Mouse (Mus musculus) adrenal gland, adult 8-10 months (tissue): Measurements from ENCODE around the gene Slc22a8. TPM values are rescaled to one million over a fixed set of nuclear protein-coding genes. Genes with fewer than 3 reads are reported as not detected.

Source experiments
- DNase-seq: peaks from one replicate; pipeline ENCODE4 v3.0.0; 2022
- total RNA-seq, 4 experiments: library from RNA; stranded (reverse); gene quantifications; 2 replicates each; pipeline ENCODE4 v1.2.4; 2022

Slc22a8 gene
- total RNA-seq, 4 experiments from 2014 or later = 0.07 to 0.40 (median 0.15) TPM; not detected in 1

- DNase-seq = no peak
Measured at GRCm38 (mm10) chr19:8599229-8599628, 8.2 kb downstream of the Slc22a8 start.

DNA sequence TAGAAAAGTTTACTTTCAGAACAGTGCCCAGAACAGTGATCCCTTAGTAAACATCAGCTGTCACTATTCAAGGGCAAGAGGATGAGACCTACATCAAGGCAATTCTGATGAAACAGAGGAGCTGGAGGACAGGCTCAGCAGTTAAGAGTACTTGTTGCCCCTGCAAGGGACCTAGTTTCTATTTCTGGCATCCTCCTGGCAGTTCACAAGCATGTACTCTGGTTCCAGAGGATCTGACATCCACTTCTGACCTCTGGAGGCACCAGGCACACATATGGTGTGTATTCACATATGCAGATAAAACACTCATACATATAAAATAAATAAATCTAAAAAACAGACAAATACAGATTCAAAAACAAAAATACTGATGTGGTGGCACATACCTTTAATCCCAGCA lies 10.9 kb downstream of the Slc22a8 start:
- DNase-seq = no peak

DNA sequence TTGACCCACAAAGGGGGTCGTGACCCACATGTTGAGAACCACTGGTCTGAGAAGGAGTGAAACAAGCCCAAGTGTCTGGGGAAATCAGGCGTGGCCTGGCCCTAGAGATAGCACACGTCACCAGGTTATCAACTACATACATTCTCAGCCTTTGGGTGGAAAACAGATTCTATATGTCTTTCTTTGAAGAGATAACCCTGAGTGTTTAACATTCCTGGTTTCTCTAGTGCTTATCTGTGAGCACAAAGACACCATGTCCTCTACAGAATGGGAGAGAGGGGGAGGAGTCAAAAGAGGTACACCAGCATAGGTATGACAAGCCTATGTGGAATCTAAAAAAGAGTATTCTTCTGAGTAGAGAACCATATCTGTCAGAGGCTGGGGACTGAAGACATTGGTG lies 11.9 kb downstream of the Slc22a8 start:
- no peak for DNase-seq

DNA sequence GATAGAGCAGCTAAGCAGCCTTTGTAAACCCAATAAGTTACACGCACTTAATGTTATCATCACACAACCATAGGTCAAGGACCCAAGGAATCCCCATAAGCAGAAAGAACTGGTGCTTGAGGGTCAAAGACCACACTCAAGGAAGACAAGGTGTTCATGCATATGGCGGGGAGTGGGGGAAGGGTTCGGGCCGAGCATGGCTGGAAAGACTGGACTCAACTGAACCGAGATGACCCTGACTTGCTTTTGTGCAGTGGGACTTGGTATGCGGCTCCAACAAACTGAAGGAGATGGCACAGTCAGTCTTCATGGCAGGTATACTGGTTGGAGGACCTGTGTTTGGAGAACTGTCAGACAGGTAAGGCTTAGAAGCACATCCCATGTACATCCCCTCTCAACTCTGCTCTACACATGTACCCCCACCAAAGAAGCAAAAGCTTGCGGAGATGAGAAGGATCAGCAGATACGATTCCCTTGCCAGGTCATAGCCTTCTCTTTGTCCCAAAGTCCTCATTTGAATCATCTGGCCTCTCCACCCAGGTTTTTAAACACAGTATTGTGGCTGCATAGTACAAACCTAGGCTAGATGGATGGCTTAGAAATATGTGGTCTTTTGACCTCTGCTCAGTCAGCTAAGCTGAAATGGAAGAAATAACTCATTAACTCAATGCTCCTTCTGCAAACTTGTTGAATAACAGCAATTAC lies 13.6 kb downstream of the Slc22a8 start:
- DNase-seq = no peak

DNA sequence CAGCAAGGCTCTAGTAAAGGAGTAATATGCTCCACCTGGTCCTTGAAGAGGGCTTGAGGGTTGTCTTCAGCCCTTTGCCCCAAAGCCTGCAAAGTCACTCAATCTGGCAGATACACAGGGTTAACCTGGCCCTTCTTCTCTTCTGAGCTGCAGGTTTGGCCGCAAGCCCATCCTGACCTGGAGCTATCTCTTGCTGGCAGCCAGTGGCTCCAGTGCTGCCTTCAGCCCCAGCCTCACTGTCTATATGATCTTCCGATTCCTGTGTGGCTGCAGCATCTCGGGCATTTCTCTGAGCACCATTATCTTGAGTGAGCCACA lies 14.1 kb downstream of the Slc22a8 start:
- no peak for DNase-seq

- no peak for DNase-seq
Measured at GRCm38 (mm10) chr19:8611358-8612123, 20.5 kb downstream of the Slc22a8 start.

- no peak for DNase-seq
Measured at GRCm38 (mm10) chr19:8613111-8613510, 22.1 kb downstream of the Slc22a8 start.

DNA sequence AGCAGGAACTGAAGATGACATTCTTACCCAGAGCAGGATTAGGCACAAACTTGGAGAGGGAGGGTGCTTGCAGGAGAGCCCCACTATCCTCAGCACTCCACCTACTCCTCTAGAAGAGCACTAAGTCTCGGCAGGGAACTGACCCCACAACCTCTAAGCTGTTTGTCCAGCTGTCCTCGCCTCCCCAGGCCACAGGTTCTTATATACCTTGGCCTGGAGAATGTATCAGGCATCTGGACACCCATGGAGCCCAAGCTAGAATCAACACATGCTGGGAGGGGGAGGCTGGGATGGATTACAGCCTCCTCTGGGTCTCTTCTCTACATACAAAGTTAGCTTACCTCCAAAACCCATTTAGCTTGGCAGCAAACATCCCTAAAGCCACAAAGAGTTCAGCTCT lies 23.3 kb downstream of the Slc22a8 start:
- no peak for DNase-seq

DNA sequence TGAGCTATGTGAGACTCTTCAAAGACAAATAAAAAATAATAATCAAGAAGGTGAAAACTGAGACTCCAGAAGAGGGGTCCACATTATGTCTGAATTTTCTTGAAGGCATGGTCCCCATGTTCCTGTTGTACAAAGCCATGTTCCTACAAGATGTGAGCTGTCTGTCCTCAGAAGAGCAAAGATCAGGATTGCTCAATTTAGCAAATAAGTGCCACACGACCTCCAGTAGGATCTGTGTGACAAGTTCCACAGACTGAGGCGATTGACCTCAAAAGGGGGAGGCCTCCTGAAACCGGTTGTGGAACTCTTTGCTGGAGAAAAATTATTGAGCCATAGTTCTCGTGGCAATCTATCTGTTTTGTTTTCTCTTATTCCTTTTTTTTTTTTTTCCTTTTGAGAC lies 25.3 kb downstream of the Slc22a8 start:
- DNase-seq = no peak

DNA sequence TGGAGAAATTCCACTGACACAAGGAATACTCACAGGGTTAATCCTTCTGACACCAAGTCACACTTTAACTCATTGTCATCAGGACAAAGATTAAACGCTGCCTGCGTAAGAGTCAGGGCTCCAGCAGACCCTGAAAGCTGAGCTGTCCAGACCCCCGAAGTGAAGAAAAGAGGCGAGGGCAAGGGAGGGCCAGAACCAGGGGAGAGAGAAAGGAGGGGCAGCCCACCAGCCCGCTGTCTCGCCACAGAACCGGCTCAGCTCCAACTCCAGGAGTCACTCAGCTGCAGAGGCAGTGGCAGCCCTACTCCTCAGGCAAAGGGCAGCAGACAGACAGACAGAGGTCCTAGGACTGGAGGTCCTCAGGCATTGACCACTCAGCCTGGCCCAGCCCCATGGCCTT lies 26.9 kb downstream of the Slc22a8 start, which contains the start of gene Slc22a6:
Slc22a6 (plus strand) TSS at position 136 of the 400 bp plus-strand sequence.
- no peak for DNase-seq

DNA sequence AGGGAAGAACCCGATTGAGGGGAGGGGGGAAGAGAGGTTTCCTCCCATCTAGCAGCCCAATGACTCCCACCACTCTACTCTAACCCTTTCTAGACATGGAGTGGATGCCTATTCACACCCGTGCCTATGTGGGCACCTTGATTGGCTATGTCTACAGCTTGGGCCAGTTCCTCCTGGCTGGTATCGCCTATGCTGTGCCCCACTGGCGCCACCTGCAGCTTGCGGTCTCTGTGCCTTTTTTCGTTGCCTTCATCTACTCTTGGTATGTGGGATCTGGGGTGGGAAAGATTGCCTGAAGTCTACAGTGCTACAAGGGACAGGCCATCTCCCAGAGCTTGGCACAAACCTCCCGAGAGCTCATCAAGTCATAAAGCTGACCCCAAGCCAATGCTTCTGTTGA lies 30.0 kb downstream of the Slc22a8 start:
- DNase-seq = no peak

DNA sequence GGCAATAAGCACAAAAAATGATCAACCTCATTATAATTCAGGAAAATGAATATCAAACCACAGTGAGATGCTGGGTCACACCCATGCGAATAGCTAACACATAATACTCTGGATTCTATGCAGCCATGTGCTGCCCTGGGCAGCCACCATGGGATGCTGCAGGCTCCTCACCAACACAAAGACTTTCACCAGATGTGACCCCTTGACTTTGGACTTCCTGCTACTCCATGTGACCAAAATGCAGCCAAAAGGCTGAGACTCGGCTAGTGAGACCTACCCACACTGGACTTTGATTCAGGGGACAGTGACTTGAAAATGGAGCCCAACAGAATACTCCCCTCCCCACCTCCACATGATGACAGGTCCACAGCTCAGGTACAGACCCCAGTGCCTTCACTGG lies 39.2 kb downstream of the Slc22a8 start:
- DNase-seq = no peak

- DNase-seq = no peak
Measured at GRCm38 (mm10) chr19:8630826-8631225, 39.8 kb downstream of the Slc22a8 start.

- no peak for DNase-seq
Measured at GRCm38 (mm10) chr19:8632029-8632428, 41.0 kb downstream of the Slc22a8 start.

- no peak for DNase-seq
Measured at GRCm38 (mm10) chr19:8642086-8642485, 51.0 kb downstream of the Slc22a8 start.

DNA sequence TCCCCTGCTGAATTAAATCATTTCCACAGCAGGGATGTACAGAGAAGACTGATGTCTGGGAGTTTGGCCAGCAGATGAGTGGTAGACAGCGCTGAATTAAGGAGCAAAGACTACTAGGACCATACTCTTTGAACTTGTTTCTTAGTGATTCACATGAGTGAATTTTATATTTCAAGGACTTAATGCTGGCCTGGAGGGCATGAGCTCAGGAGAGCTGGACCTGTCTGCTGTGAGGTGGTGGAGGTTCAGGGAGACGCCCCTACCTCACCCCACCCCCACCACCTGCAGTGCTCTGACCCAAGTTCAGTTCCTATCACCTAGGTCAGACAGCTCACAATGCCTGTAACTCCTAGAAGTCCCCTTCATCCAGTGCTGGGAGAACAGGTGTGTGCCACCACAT lies 55.3 kb downstream of the Slc22a8 start:
- DNase-seq = no peak

- DNase-seq = no peak
Measured at GRCm38 (mm10) chr19:8655833-8656232, 64.8 kb downstream of the Slc22a8 start.

- no peak for DNase-seq
Measured at GRCm38 (mm10) chr19:8656341-8656740, 65.3 kb downstream of the Slc22a8 start.

Other genes with a start within 250 kb of the Slc22a8 start
- not detected for gene Slc22a30, start 186.1 kb upstream of the Slc22a8 start, total RNA-seq
- not detected for gene Slc22a6, start 26.8 kb downstream of the Slc22a8 start, total RNA-seq
- gene Chrm1, start 72.5 kb downstream of the Slc22a8 start, total RNA-seq = 1 to 10 TPM; 1.2 to 2.6 (median 1.8) TPM
- 100 to 1,000 TPM; 210 to 266 (median 246) TPM for gene Slc3a2, start 132.1 kb downstream of the Slc22a8 start, total RNA-seq
- gene Wdr74, start 144.6 kb downstream of the Slc22a8 start, total RNA-seq = 10 to 100 TPM; 49.1 to 60.4 (median 53.3) TPM
- 1 to 10 TPM in 3 of 4 experiments, under 1 TPM in 1; 0.64 to 4.4 (median 1.8) TPM for gene 1700092M07Rik, start 149.5 kb downstream of the Slc22a8 start, total RNA-seq
- gene Stx5a, start 150.2 kb downstream of the Slc22a8 start, total RNA-seq = 100 to 1,000 TPM in 3 of 4 experiments, 10 to 100 TPM in 1; 90.9 to 138 (median 118) TPM
- 100 to 1,000 TPM; 102 to 164 (median 148) TPM for gene Nxf1, start 165.8 kb downstream of the Slc22a8 start, total RNA-seq
- gene Tmem223, start 179.7 kb downstream of the Slc22a8 start, total RNA-seq = 100 to 1,000 TPM; 111 to 137 (median 123) TPM
- gene Tmem179b, start 183.2 kb downstream of the Slc22a8 start, total RNA-seq = 10 to 100 TPM; 54.8 to 73.9 (median 63.9) TPM
- gene Taf6l, start 195.2 kb downstream of the Slc22a8 start, total RNA-seq = 10 to 100 TPM; 16.6 to 26.8 (median 21.0) TPM
- 100 to 1,000 TPM in 2 of 4 experiments, 10 to 100 TPM in 2; 86.0 to 106 (median 102) TPM for gene Polr2g, start 207.3 kb downstream of the Slc22a8 start, total RNA-seq
- gene Zbtb3, start 211.3 kb downstream of the Slc22a8 start, total RNA-seq = 1 to 10 TPM; 2.5 to 4.9 (median 3.5) TPM
- 10 to 100 TPM; 27.4 to 40.5 (median 35.9) TPM for gene Ttc9c, start 228.1 kb downstream of the Slc22a8 start, total RNA-seq
- gene Hnrnpul2, start 228.8 kb downstream of the Slc22a8 start, total RNA-seq = 10 to 100 TPM; 66.4 to 84.4 (median 73.9) TPM
- not detected for gene AC129217.1, start 238.5 kb downstream of the Slc22a8 start, total RNA-seq
- gene Bscl2, start 246.2 kb downstream of the Slc22a8 start, total RNA-seq = 100 to 1,000 TPM in 3 of 4 experiments, 10 to 100 TPM in 1; 96.6 to 137 (median 126) TPM
- 1 to 10 TPM; 4.7 to 9.8 (median 8.7) TPM for gene Gng3, start 247.9 kb downstream of the Slc22a8 start, total RNA-seq